Mouse (Mus musculus): ENCODE measurements around the gene Oscp1.
A peak's percentile ranks its signal among the peaks of the same experiment; 100 is the strongest.

Oscp1 gene

DNA sequence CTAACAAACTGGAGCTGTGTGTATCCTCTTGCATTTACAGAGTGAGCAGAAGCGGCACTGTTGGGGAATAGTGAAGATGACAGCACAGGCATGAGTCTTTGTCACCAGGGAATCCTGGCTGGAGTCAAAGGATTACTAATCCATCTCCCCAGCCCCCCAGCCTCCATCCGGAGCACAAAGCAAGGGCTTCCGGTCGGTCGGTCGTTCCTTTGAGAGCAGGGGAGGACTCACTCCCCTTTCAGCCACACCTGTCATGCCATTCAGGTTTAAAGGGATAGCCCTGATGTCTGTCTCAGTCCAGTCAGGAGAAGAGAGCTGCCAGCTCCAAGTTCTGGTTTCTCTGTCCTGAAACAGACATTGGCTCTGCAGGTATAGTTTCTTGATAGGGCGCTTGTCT, 52.8 kb downstream of the Oscp1 start:
- DNase-seq, result no peak

DNA sequence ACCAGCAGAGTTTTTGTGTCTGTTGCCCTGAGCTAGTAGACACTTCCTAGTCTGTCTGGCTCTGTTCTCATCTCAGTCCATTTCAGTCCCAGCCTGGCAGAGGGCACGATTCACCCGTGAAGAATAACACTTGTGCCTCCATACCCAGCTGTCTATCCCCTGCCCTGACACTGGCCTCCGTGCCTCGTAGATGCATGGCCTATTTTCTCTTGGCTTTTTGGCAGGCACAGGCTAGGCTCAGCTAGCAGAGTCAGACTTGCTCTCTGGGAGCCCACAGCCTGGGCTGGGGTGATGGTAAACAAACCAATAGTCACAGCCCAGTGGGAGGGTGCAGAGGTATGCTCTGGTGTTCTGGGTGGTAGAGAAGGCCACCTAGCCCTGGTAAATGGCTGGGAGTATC, 54.9 kb downstream of the Oscp1 start:
- no peak for DNase-seq

DNA sequence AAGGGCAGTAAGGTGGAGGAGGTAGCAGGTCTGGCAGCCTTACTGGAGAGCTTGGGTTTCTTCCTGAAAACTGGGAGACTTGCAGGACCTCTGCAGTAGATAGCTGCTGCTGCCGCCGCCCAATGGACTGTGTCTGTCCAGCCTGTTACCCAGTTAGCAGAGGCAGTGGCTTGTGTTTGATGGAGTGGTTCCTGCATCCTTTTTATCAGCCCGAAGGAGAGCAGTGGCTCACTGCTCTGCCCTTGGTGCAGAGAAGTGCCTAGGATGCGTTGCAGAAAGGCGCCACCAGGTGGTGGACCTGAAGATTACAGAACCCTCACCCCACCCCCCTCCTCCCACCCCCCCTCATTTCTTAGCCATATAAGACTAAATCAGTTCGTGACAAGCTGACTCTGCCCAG, 55.6 kb downstream of the Oscp1 start:
- DNase-seq, result peak; percentile 44

DNA sequence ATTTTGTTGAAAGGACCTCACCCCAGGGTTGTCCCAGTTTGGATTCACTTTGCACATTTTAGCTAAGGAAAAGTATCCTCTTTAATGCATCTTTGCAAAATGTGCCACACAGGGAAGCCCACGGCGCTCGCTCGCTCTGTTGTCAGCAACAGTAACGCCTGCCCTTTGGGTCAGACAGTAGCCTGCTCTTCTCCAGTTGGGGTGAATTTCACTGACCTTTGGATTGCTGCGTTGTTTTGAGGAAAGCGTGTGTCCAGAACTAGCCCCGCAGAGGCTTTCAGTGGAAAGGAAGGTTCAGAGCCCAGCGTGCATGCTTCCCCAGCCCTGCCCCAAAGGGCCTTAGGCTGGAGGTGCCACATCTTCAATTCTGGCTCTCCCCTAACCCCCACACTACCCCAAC, 57.0 kb downstream of the Oscp1 start:
- no peak for DNase-seq

DNA sequence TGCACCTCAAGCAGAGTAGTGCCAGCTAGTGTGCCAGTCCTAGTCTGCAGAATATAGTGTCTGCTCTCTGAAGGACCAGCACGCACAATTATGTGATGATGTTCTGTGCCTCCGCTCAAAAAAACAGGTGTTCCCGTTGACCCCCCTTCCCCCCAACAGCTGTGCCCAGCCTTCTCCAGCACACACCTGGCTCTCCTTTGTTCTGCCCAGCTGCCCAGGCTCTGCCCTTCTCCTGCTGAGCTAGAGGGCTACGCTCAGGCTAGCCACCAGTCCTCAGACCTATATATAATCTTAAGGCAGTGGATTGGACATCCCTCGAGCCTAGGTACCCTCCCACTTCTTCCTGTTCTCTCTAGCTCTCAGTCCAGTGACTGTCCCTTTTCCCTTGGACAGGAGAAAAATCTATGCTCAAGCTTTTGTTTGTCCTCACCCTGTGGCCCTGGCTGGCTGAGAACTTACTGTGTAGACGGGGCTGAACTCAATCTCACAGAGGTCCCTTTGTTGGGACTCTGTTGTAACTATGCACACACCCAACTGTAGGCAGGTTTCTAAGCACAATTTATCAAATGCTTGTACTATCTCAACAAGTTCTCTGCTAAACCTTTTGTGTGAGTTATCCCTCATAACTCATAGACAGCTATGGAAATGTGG, 57.6 kb downstream of the Oscp1 start:
- DNase-seq, result no peak

DNA sequence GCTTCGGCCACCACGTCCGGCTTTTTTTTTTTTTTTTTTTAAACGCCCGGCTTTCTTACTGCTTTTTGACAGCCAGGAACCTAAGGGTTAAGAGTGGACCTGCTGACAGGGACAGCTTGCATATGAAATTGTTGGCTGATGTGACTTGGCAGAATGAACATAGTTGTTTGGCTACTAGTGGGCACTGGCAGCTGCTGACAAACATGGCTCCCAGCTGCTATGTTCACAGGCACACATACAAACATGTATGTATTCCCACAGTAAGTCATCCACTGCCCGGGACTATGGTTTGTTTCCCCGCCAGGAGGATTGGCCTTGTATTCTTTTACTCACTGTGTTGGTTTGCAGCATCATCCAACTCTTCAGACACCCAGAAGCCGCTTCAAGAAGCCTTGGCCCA, 58.8 kb downstream of the Oscp1 start:
- no peak for DNase-seq

DNA sequence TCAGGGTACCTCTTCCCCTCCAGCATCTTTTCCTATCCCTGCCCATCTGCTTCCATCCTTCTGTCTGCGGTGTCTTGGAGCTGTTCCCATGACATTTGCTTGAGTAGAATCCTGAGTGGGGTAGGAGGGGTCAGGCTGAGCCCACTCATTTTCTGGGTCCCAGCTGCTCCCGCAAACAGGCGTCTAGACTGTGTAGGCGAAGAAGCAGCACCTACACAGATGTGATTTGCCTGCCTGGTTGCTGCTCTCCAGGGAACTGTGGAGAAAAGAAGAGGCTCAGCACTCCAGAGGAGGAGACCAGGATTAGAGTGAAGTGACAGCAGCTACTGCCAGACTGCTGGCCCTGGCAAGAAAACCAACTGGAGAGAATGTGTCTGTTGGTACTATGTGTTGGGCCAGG, 60.3 kb downstream of the Oscp1 start:
- DNase-seq, result peak; percentile 89

DNA sequence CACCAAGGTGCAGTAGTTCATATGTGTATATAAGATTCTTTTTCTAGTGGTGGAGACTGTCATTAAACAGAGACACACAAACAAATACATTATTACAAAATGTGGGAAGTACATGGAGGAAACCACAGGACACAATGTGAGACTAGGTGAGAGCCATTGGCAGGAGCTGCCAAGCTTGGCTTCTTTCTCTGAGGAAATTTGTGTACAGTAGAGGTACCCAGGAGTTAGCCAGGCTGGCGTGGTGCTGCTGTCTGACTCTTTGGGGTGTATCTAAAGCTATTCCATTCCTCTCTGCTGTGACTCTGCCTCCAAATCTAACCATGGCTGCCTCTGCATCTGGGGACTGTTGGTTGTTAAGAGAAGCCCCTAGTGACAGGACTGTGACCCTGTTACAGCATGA, 60.7 kb downstream of the Oscp1 start:
- no peak for DNase-seq

DNA sequence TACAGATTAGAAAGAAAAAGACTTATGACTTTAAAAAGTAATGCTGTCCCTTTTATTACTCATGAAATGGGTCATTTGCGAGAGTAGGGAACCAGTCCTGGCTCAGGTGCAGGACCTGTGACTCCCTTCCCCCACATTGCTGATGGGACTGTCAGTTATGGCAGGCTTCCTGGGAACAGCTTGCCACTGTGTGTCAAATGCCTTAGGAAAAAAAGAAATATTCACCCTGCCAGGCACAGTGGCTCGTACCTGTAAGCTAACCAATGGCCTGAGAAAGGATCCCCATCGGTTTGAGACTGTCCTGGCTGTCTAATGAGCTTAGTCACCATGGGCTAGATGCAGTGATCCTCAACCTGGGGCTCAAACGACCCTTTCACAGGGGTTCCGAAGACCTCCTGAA, 61.7 kb downstream of the Oscp1 start:
- no peak for DNase-seq

DNA sequence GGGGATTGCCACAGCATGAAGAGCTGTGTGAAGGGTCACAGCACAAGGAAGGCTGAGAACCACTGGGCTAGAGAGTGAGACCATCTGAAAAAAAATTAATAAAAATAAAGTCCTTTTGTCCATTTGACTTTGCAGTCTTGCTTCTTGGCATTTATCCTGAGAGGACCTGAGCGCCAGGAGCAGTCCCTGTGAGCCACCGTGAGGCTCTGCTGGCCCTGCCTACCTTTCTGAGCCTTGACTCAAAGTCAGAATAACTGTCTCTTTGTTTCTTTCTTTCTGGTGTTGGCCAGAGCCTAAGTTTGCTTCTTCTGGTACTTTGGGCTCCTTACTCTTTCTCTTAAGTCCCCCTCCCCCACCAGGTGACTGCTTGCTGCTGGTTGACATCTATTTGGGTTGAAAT, 62.1 kb downstream of the Oscp1 start:
- no peak for DNase-seq

DNA sequence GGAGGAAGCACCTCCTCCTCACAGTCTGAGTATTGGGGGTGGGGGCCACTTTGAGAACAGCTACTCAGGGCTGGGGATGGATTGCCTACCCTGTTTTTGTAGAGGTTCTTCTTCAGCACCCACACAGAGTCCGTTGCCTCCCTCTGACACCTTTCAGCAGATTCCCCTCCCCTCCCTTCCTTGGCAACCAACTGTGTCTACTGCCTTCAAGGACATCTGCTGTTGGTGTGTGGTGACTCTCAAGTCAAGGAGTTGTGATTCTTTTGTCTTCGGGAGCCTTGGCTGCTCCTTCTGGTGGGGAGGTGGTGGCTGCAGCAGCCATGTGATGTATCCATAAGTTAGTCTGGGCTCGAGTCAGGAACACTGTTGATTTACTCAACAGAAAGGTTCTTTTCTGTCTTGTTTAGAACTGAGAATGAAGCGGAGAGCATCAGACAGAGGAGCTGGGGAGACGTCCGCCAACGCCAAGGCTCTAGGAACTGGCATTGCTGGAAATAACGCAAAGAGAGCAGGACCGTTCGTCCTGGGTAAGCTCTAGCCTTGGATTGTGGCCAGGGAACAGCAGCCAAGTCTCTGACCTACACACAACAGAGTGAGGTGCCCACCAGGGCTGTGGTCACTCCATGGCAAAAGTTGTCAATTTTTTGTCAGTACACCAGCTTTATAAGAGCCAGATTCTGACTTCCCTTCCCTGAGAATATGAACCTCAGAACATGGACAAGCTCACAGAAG, 65.1 kb downstream of the Oscp1 start:
- DNase-seq, result no peak

DNA sequence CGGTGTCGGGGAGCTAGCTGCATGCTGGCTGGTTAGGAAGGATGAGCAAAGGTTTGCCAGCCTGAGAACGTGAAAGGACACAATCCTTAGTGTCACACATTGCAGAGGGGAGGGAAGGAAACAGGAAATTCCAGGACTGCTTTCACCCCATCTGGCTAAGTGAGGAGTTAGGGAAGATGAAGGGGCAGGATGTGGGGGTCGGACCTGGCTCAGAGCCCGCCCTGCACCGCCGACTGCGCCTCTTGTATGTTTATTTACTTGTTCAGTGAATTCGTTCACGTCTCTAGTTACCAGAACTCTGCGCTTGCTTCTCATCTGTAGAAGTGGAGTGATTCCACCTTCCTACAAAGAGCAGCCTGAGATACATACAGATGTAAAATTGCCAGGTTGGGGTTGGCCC, 72.1 kb downstream of the Oscp1 start:
- DNase-seq, result no peak

DNA sequence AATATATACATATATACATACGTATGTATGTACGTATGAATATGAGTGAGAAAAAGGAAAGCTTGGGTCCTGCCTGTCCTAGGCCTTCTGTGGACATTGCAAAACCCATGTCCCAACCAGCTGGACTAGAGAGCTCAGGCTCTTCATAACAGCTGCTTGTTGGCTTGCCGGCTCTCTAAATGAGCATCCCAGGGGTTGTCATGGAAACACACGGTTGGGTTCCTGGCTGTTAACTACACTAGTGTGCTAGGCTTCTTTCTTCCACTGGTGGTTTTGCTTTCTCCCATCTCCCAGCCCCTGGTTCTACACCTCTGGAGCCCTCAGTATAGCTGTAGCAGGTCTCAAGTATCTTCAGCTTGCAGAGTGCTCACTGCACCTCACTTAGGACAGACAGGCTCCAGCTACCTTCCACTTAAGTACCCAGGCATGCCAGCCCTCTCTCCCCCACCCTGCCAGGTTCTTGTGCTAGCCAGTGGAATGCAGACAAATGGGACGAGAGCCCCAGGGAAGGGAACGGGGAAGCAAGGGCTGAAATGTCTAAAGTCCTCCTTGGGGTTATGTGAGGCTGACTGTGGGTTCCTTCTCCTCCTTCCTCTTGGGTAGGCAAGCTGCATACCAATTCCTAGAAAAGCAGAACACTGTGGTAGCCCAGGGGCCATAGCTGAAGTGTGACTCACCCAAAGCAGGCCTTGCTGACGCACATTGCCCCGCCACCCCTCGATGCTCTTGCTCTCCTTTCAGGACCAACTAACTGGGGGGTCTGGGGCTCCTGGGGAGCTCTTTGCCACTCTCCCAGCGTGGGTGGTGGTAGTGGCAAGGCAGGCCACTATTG, 73.1 kb downstream of the Oscp1 start:
- DNase-seq, result peak; percentile 84

DNA sequence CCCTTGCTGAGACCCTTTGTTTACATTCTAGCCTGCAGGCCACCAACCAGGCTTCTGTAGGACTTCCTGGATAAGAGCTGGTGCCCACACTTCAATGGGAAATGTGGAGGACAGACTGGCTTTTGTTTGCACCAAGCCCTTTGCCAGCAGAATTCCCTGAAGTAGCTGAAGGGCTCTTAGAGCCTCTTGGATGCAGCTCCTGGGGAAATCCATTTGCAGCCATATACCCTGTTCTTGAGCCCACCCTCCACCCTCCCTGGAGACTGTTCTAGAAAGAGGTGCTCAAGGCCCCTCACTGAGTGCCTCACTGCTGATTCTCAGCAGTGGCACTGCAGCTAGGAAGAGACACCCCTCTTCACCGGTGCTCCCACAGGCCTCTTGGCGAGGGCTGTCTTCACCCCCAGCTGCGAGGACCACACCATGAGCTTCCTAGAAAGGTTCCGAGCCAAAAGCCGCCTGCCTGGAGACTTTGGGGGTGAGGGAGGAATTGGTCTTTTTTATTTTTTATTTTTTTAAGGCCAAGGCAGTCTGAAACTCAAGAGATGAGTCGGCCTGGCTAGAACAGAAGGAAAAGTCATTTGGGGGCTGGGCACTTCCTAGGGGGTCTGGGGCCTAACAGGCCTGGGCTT, 74.4 kb downstream of the Oscp1 start:
- DNase-seq, result no peak

DNA sequence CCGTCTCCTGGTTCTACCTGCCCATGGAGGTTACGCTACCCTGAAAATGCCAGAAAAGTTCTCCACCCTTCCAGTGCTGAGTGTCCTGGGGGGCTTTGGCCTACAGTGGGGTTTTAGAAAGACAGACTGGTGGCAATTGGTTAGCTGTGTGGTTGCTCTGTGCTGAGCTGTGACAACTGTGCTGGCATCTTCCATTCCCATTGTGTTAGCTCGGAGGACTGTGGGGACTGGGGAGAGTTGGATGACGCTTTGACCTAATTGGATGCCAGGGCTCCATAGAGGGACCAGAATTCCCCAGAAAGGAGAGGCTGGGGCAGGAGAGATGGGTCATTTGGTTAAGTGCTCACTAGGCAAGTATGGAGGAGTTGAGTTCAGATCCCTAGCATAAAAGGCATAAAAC, 75.9 kb downstream of the Oscp1 start:
- no peak for DNase-seq

DNA sequence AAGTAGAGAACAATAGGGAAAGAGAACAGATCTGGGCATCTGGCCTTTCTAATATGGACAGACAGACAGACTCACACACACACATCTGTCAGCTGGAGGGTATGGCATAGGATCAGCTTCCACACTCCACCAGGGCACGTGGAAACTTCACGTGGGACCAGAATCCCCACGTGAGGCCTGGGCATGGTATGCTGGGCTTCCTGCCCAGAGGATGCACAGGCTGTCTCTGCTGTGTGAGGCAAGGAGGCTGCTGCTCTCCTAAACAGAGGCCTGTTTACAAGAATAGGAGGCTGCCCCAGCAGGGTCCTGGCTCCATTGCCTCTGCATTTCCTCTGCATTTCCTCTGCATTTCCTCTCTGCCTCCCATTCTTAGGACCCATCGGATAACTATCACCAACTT, 76.3 kb downstream of the Oscp1 start:
- DNase-seq, result peak; percentile 59

DNA sequence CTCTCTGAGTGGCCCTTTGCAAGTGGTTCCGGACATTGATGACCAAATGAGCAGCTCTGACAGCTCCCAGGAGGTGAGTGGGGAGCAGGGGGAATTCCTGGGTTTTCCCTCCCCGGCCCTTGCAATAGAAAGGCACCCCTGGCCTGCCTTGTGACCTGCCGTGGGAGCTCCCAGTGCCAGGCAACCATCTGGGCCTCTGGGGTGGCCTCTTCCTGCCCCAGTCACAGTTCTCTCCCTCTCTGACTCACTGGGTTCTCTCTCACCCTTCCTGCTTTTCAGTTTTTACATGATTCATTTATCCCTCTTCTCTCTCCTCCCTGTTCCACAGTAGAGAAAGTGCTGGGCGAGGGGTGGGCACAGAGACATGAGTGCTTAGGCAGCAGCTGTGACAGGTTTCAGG, 79.4 kb downstream of the Oscp1 start:
- no peak for DNase-seq

DNA sequence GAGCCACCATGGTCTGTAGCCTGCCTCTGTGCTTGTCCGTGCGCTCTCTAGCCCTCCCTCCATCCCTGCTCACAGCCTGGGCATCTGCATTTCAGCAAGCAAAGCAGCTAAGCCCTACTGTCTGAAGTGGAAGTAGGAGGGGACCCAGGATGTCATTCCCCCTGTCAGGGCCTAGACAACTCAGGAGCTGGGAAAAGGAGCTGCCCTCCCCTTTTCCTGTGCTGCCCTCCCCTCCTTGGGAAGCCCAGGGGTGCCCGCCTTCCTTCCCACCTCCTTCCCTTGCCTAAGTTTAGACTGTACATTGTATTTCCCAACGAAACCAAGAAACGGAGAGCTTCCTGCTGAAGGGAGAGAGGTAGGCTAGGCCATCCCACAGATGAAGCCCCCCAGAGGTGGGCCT, 82.7 kb downstream of the Oscp1 start:
- no peak for DNase-seq

Data from layer of hippocampus, adult 9-11 months (tissue).